Mouse (Mus musculus): ENCODE results near the gene Atp6v1b1.

DNA sequence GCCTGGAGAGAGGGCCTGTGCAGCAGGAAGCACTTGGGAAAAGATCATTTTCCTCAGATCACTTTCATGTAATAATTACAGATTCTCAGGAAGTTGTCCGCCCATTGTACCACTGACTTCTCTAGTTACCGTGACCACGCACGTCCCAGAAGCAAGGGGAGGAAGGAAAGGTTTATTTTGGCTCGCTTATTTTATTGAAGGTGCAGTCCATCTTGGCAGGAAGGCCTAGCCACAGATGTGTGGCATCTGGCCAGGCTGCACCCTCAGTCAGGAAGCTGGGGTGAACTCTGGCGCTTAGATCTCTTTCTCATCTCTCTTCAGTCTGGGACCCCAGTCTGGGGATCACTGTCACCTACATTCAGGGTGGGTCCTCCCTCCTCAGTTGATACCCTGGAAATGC, 4.2 kb upstream of the Atp6v1b1 start:
- TF ChIP-seq CTCF (conservative IDR thresholded peaks at IDR 0.05; ENCODE audit: low read length): no peak
- TF ChIP-seq POU5F1 (IDR thresholded peaks at IDR 0.05; ENCODE audit: borderline replicate concordance, low read length): no peak
- TF ChIP-seq NANOG (IDR thresholded peaks at IDR 0.05; ENCODE audit: borderline replicate concordance, low read length): no peak
